Mouse (Mus musculus): ENCODE measurements around the gene Slpi. TPM values are rescaled to one million over a fixed set of nuclear protein-coding genes. Genes with fewer than 3 reads are reported as not detected.

Gene Slpi
- polyA plus RNA-seq (2014; fragmentation: Nextera tagmentation; extraction: Ambion mirVana) = 9.4 and 11.6 TPM in 2 replicates

GRCm38 (mm10) chr2:164389020-164389419 is at the start of gene Slpi:
Slpi (minus strand) TSS chr2:164389095.
- peak within 1 kb of the TSS; percentile 71 for H3K4me2 ChIP-seq
- H3K27me3 ChIP-seq (replicated peaks; ENCODE audit: control insufficient read depth, insufficient read depth, low read length) = peaks cover 32% of the 10 kb centered on the region
- H3K9me3 ChIP-seq (ENCODE audit: control insufficient read depth, low read length) = no peaks in the 10 kb centered on the region
- H3K4me3 ChIP-seq (ENCODE audit: low read depth, low read length) = peak within 1 kb of the TSS; percentile 47
- DNase-seq (ENCODE audit: low spot score) (no peak), ATAC-seq (replicated peaks; ENCODE audit: low FRiP score) (peak; percentile 36; the same call in 1 of the 2 replicates)
- H3K27ac ChIP-seq (ENCODE audit: low read depth, low read length) = no peak within 1 kb of the TSS
- H3K9ac ChIP-seq (ENCODE audit: low read depth, low read length) = no peak within 1 kb of the TSS
- WGBS = 6% methylated on average over 17 of the region's 17 CpGs
- H3K4me1 ChIP-seq (replicated peaks; ENCODE audit: control insufficient read depth, insufficient read depth, low read length) = no peaks in the 10 kb centered on the region; the same call in 1 of the 2 replicates
- no peaks in the 10 kb centered on the region for H3K36me3 ChIP-seq (ENCODE audit: control insufficient read depth, insufficient read depth, low read length)

- 56% methylated on average over 8 of the region's 8 CpGs for WGBS
- Histone ChIP-seq H3K9me3 (ENCODE audit: control insufficient read depth, low read length) (no peaks in the 10 kb centered on the region), H3K4me1 (replicated peaks; ENCODE audit: control insufficient read depth, insufficient read depth, low read length) (peaks cover 22% of the 10 kb centered on the region), H3K9ac (ENCODE audit: low read depth, low read length) (no peak overlapping the region), H3K36me3 (ENCODE audit: control insufficient read depth, insufficient read depth, low read length) (no peaks in the 10 kb centered on the region), H3K27ac (ENCODE audit: low read depth, low read length) (no peak overlapping the region), H3K27me3 (replicated peaks; ENCODE audit: control insufficient read depth, insufficient read depth, low read length) (peaks cover 35% of the 10 kb centered on the region), H3K4me2 (peak overlapping the region; percentile 32), H3K4me3 (ENCODE audit: low read depth, low read length) (no peak overlapping the region)
- DNase-seq (ENCODE audit: low spot score) (no peak), ATAC-seq (replicated peaks; ENCODE audit: low FRiP score) (no peak)
Measured at GRCm38 (mm10) chr2:164438257-164438656, 49.4 kb upstream of the Slpi start.

DNA sequence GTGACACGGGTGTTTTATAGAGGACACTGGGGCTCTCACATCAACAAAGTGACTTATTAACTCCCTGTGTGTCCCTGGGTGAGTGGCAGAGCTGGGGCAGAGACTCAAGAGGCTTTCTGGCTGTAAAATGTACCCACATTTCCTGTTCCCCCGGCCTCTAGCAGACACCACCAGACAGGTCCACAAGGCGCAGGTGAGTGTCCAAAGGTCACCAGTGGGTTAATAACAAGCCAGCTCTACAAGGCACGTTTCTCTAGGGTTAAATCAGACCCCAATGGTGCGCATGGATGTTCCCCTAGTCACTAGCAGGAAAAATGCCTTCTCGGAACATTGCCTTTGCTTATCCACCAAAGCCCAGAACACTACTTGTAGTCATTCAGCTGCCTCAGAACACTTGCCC is 48.8 kb upstream of the Slpi start:
- H3K4me1 ChIP-seq (replicated peaks; ENCODE audit: control insufficient read depth, insufficient read depth, low read length) = peaks cover 28% of the 10 kb centered on the region

DNA sequence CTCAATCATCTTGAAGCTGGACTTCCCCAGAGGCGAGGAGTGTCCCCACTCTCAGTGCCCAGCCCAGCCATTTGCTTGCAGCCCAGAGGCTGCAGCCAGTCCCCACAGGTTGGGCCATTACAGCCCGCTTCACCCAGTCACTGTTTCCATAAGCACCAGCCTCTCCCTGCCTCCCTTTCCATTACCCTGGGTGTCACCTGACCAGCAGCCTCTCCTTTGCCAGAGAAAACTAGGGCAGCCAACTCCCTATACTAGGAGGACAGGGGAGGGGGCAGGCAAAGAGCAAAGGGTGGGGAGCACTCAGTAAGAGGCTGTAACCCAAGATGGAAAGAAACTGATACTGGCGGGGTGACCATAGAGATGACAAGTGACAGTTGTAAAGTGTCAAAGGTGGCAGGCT is 48.1 kb upstream of the Slpi start:
- peak overlapping the region; percentile 41; the same call in 1 of the 2 replicates for H3K27ac ChIP-seq (ENCODE audit: low read depth, low read length)
- no peaks in the 10 kb centered on the region for H3K9me3 ChIP-seq (ENCODE audit: control insufficient read depth, low read length)
- H3K36me3 ChIP-seq (ENCODE audit: control insufficient read depth, insufficient read depth, low read length) = no peaks in the 10 kb centered on the region
- no peak overlapping the region for H3K4me3 ChIP-seq (ENCODE audit: low read depth, low read length)
- DNase-seq (ENCODE audit: low spot score) (no peak), ATAC-seq (replicated peaks; ENCODE audit: low FRiP score) (no peak)
- H3K4me1 ChIP-seq (replicated peaks; ENCODE audit: control insufficient read depth, insufficient read depth, low read length) = peaks cover 29% of the 10 kb centered on the region
- WGBS = 34% methylated on average over 3 of the region's 3 CpGs
- H3K4me2 ChIP-seq = peak overlapping the region; percentile 32
- peaks cover 26% of the 10 kb centered on the region for H3K27me3 ChIP-seq (replicated peaks; ENCODE audit: control insufficient read depth, insufficient read depth, low read length)
- H3K9ac ChIP-seq (ENCODE audit: low read depth, low read length) = no peak overlapping the region

More for the DNA sequence above, 48.8 kb upstream of the Slpi start:
- ATAC-seq (replicated peaks; ENCODE audit: low FRiP score) = no peak
- DNase-seq (ENCODE audit: low spot score) = no peak
- Histone ChIP-seq H3K27ac (ENCODE audit: low read depth, low read length) (no peak overlapping the region), H3K4me3 (ENCODE audit: low read depth, low read length) (no peak overlapping the region), H3K9me3 (ENCODE audit: control insufficient read depth, low read length) (no peaks in the 10 kb centered on the region), H3K9ac (ENCODE audit: low read depth, low read length) (no peak overlapping the region), H3K4me2 (peak overlapping the region; percentile 32), H3K27me3 (replicated peaks; ENCODE audit: control insufficient read depth, insufficient read depth, low read length) (peaks cover 30% of the 10 kb centered on the region), H3K36me3 (ENCODE audit: control insufficient read depth, insufficient read depth, low read length) (no peaks in the 10 kb centered on the region)
- 64% methylated on average over 6 of the region's 6 CpGs for WGBS

GRCm38 (mm10) chr2:164436215-164436913 is 47.5 kb upstream of the Slpi start:
- H3K4me2 ChIP-seq = peak overlapping the region; percentile 32
- 26% methylated on average over 8 of the region's 8 CpGs for WGBS
- no peak for ATAC-seq (replicated peaks; ENCODE audit: low FRiP score)

GRCm38 (mm10) chr2:164435216-164436090 is 46.6 kb upstream of the Slpi start:
- Histone ChIP-seq H3K4me2 (peak overlapping the region; percentile 14; the same call in 1 of the 2 replicates), H3K4me1 (replicated peaks; ENCODE audit: control insufficient read depth, insufficient read depth, low read length) (peaks cover 43% of the 10 kb centered on the region), H3K9me3 (ENCODE audit: control insufficient read depth, low read length) (no peaks in the 10 kb centered on the region), H3K4me3 (ENCODE audit: low read depth, low read length) (no peak overlapping the region), H3K27me3 (replicated peaks; ENCODE audit: control insufficient read depth, insufficient read depth, low read length) (peaks cover 23% of the 10 kb centered on the region), H3K9ac (ENCODE audit: low read depth, low read length) (no peak overlapping the region), H3K36me3 (ENCODE audit: control insufficient read depth, insufficient read depth, low read length) (no peaks in the 10 kb centered on the region), H3K27ac (ENCODE audit: low read depth, low read length) (no peak overlapping the region; the same call in 1 of the 2 replicates)
- WGBS = 23% methylated on average over 5 of the region's 5 CpGs
- ATAC-seq (replicated peaks; ENCODE audit: low FRiP score) (no peak), DNase-seq (ENCODE audit: low spot score) (no peak)

More at GRCm38 (mm10) chr2:164436215-164436913, 47.5 kb upstream of the Slpi start:
- no peak overlapping the region for H3K4me3 ChIP-seq (ENCODE audit: low read depth, low read length)
- no peak overlapping the region for H3K9ac ChIP-seq (ENCODE audit: low read depth, low read length)
- peaks cover 25% of the 10 kb centered on the region for H3K27me3 ChIP-seq (replicated peaks; ENCODE audit: control insufficient read depth, insufficient read depth, low read length)
- DNase-seq (ENCODE audit: low spot score) = no peak
- H3K36me3 ChIP-seq (ENCODE audit: control insufficient read depth, insufficient read depth, low read length) = no peaks in the 10 kb centered on the region
- peaks cover 35% of the 10 kb centered on the region for H3K4me1 ChIP-seq (replicated peaks; ENCODE audit: control insufficient read depth, insufficient read depth, low read length)
- H3K9me3 ChIP-seq (ENCODE audit: control insufficient read depth, low read length) = no peaks in the 10 kb centered on the region
- H3K27ac ChIP-seq (ENCODE audit: low read depth, low read length) = peak overlapping the region; percentile 41

- no peaks in the 10 kb centered on the region for H3K36me3 ChIP-seq (ENCODE audit: control insufficient read depth, insufficient read depth, low read length)
- no peak overlapping the region for H3K9ac ChIP-seq (ENCODE audit: low read depth, low read length)
- H3K27me3 ChIP-seq (replicated peaks; ENCODE audit: control insufficient read depth, insufficient read depth, low read length) = peaks cover 30% of the 10 kb centered on the region
- peaks cover 46% of the 10 kb centered on the region for H3K4me1 ChIP-seq (replicated peaks; ENCODE audit: control insufficient read depth, insufficient read depth, low read length)
- peak overlapping the region; percentile 14; the same call in 1 of the 2 replicates for H3K4me2 ChIP-seq
- no peak overlapping the region for H3K4me3 ChIP-seq (ENCODE audit: low read depth, low read length)
- ATAC-seq (replicated peaks; ENCODE audit: low FRiP score) = no peak
- no peak overlapping the region; the same call in 1 of the 2 replicates for H3K27ac ChIP-seq (ENCODE audit: low read depth, low read length)
- H3K9me3 ChIP-seq (ENCODE audit: control insufficient read depth, low read length) = no peaks in the 10 kb centered on the region
- DNase-seq (ENCODE audit: low spot score) = no peak
- 67% methylated on average over 3 of the region's 3 CpGs for WGBS
Measured at GRCm38 (mm10) chr2:164434681-164435080, 45.8 kb upstream of the Slpi start.

DNA sequence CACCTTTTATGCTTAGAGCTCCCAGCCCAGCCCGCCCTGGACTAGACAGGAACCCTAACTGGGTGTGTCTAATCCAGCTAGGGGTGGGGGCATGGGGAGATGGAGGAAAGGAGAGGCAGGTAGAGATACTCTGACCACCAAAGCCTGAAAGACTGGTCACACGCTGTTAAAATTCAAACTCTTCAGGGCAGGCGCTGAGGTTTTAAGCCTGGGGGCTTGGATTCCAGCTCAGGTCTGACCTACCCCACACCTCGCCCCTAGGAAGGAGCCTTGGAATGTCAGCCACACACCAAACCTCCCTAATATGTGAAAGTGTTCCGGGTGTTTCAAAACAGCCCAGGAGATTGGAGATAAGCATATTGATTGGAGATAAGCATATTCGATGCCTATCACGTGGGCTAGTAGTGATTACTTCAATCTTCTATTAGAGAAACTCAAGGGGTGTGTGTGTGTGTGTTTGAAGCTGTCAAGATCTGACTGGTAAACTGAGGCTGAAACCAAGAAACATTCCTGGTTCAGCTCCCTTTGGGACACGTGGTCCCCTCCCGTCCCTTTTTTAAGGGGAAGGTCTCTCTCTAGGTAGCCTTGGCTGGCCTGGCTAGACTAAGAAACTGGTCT is 44.5 kb upstream of the Slpi start:
- WGBS = 62% methylated on average over 9 of the region's 9 CpGs
- Histone ChIP-seq H3K9ac (ENCODE audit: low read depth, low read length) (no peak overlapping the region), H3K9me3 (ENCODE audit: control insufficient read depth, low read length) (no peaks in the 10 kb centered on the region), H3K4me3 (ENCODE audit: low read depth, low read length) (no peak overlapping the region), H3K36me3 (ENCODE audit: control insufficient read depth, insufficient read depth, low read length) (no peaks in the 10 kb centered on the region), H3K27ac (ENCODE audit: low read depth, low read length) (peak overlapping the region; percentile 8; the same call in 1 of the 2 replicates), H3K27me3 (replicated peaks; ENCODE audit: control insufficient read depth, insufficient read depth, low read length) (peaks cover 41% of the 10 kb centered on the region), H3K4me2 (peak overlapping the region; percentile 16; the same call in 1 of the 2 replicates), H3K4me1 (replicated peaks; ENCODE audit: control insufficient read depth, insufficient read depth, low read length) (peaks cover 41% of the 10 kb centered on the region)
- ATAC-seq (replicated peaks; ENCODE audit: low FRiP score) (no peak), DNase-seq (ENCODE audit: low spot score) (no peak)
